Mouse (Mus musculus) adrenal gland, adult 8-10 months (tissue): ENCODE measurements around the gene Sema5b. TPM values are rescaled to one million over a fixed set of nuclear protein-coding genes. Genes with fewer than 3 reads are reported as not detected.
A peak's percentile ranks its signal among the peaks of the same experiment; 100 is the strongest.
"Not testable (repeated sequence)": the region's sequence is repeated elsewhere in the genome, so short reads cannot be mapped to it uniquely, and the experiment has no call there.

Experiments used
- DNase-seq: peaks from one replicate; pipeline ENCODE4 v3.0.0; 2022
- total RNA-seq, 4 experiments: library from RNA; stranded (reverse); gene quantifications; 2 replicates each; pipeline ENCODE4 v1.2.4; 2022

Sema5b gene
- total RNA-seq, 4 experiments from 2014 or later: 1.1 to 33.5 (median 15.4) TPM

GRCm38 (mm10) chr16:35555596-35556482 is 14.9 kb downstream of the Sema5b start:
- no peak for DNase-seq

GRCm38 (mm10) chr16:35557038-35557437 is 16.1 kb downstream of the Sema5b start:
- DNase-seq: no peak

- no peak for DNase-seq
Observed at GRCm38 (mm10) chr16:35561541-35561940, 20.6 kb downstream of the Sema5b start.

DNA sequence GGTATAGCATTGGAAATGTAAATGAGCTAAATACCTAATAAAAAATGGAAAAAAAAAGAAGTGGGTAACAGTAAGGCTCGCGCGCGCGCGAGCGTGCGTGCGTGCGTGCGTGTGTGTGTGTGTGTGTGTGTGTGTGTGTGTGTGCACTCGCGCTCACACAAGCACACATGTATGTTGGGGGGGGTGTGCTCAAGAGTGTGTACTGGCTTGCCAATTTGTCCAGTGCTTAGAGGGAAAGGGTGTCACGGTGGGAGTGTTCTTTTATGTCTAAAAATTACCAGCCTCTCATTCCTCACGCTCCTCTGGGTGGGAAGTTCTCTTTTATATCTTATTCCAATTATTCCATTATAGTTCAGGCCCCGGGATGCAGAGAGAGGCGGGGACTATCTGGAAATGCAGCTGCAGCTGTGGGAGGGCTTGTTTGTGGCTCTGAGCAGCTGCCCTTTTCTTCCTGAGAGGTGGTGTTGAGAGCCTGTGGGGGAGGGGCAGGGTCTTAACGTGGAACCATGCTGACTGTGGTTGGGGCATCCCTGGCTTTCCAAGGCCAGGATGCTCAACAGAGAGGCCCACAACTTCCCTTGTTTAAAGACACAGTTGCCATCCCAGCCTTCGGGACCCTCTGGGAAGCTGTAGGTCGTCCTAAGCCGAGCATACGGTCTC is 23.4 kb downstream of the Sema5b start:
- no peak for DNase-seq

DNA sequence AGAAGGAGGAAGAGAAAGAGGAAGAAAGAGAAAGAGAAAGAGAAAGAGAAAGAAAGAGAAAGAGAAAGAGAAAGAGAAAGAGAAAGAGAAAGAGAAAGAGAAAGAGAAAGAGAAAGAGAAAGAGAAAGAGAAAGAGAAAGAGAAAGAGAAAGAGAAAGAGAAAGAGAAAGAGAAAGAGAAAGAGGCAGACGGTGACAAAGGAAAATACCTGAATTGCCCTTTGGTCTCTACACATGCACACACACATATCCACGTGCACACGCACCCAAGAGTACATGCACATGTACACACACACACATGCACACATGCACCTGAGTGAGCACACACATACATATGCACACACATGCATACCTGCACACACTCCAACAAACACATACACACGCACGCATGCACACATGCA is 24.7 kb downstream of the Sema5b start:
- not testable (repeated sequence) for DNase-seq

- no peak for DNase-seq
Observed at GRCm38 (mm10) chr16:35568225-35568880, 27.4 kb downstream of the Sema5b start.

DNA sequence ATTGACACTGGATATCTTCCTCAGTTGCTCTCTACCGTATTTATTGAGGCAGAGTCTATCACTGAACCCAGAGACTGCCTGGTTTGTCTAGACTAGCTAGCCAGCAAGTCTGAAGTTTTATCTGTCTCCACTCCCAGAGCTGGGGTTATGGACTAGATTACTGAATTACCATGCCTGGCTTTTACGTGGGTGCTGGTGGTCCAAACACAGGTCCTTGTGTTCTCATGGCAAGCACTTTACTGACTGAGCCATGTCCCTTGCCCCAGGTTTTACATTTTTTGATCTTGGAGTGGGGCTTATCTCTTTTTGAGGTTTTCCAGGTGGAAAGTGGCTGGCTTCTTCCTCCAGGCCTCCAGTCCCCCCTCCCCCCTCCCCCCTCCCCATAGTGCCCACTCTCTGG is 28.4 kb downstream of the Sema5b start:
- DNase-seq: no peak

- no peak for DNase-seq
Observed at GRCm38 (mm10) chr16:35569758-35570157, 28.8 kb downstream of the Sema5b start.

GRCm38 (mm10) chr16:35570627-35571026 is 29.7 kb downstream of the Sema5b start:
- DNase-seq: no peak

GRCm38 (mm10) chr16:35573586-35573985 is 32.6 kb downstream of the Sema5b start:
- DNase-seq: no peak

- peak; percentile 50 for DNase-seq
Observed at GRCm38 (mm10) chr16:35577181-35577941, 36.4 kb downstream of the Sema5b start.

GRCm38 (mm10) chr16:35581299-35581698 is 40.4 kb downstream of the Sema5b start:
- no peak for DNase-seq

DNA sequence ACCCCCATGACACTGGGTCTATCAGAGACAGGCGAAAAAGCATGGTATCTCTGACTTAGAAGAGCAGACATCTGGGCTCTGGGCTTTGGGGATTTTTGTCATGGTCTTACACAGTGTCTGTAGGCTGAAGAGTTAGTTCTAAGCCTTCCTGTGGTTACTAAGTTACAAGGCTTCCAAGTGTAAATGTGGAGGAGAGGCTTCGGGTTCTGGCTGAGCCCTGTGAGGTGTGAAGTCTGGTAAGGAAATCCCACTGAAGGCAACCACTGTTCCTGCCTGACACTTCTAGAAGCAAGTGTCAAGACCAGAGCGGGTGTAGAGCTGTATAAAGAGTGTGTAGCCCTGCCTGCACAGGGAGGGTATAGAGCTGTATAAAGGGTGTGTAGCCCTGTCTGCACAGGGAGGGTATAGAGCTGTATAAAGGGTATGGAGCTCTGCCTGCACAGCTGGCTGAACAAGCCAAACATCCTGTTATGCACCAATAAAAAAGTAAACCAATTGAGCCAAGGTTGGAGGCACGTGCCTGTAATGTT is 42.7 kb downstream of the Sema5b start:
- DNase-seq: no peak

- DNase-seq: no peak
Observed at GRCm38 (mm10) chr16:35585126-35585694, 44.3 kb downstream of the Sema5b start.

DNA sequence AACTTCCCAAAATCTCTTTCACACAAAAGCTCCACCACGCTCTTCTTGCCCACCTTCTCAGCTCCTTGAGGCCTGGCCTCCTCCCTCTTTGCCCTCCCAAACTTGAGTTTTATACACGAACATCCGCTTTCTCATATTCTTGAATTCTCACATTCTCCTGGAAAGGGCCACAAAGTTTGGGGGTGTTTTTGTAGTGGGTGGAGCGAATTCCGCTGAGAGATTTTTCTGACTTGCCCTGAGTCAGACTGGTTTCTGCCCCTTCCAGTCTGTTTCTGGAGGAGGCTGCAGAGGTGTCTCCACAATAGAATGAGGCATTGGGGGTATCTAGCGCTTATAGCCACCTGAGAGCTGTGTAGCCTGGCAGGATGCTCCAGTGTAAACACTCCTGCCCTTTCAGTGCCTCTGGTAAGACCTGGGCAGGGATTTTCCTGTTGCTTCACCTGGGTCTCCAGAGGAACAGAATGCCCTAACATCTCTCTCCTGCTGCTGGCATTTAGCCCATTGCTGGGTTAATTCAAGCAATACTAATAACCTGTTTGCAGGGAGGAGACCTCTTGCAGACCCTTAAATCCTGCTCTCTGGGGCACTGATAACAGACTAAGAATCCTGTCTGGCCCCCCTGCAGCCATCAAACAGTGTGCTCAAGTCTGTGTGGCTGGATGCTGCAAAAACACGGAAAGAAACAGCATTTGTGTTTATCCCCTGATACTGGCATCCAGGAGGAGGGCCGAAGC is 46.3 kb downstream of the Sema5b start:
- no peak for DNase-seq

GRCm38 (mm10) chr16:35587866-35588465 is 47.0 kb downstream of the Sema5b start:
- no peak for DNase-seq

DNA sequence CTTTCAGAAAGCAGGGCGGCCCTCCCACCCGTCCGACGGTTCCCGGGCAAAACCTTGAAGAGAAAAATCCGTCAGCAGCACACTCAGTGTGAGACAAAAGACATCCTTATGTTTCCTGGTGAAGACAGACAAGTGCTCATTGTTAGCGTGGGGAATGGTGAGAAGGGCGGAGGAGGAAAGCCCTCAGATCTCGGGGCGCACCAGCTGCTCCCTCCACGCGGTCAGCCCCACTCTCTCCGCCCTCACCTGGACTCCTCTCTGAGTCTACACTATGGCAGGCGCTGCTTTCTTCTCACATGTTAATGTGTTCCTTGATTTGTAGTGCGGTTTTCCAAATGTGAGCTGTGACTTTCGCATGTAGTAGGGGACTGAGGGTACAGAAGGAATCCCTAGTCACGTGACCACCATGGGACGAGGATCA is 47.8 kb downstream of the Sema5b start:
- DNase-seq: no peak

DNA sequence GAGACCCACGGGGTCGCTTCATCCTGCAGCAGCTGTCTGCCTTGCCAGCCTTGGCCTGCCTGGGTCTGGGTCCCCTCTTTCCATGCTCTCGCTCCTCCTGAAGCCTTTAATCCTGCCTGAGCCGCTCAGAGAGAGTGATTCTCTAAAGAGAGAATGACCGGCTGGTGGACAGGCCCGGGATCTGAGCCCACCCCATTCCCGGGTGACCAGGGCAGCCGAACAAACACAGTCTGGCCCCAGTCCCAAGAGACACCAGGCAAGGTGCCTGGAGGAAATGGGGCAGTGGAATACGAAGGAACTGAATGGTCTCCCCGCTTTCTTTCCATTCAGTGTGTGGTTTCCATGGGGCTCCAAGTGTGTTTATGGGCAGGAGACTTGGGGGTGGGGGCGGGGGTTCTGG is 50.8 kb downstream of the Sema5b start:
- no peak for DNase-seq

- DNase-seq: no peak
Observed at GRCm38 (mm10) chr16:35592274-35593065, 51.5 kb downstream of the Sema5b start.

- DNase-seq: no peak
Observed at GRCm38 (mm10) chr16:35593474-35593873, 52.5 kb downstream of the Sema5b start.
